Mouse (Mus musculus): ENCODE results near the gene Chrna1. TPM values are rescaled to one million over a fixed set of nuclear protein-coding genes. Genes with fewer than 3 reads are reported as not detected.

The Chrna1 gene
- 0.09 and 0.16 TPM in 2 replicates for total RNA-seq (2023)

GRCm38 (mm10) chr2:73580166-73580565 lies at the start of gene Chrna1:
TSS of gene Chrna1 (minus strand) at chr2:73580338.

GRCm38 (mm10) chr2:73529356-73530330 lies 50.5 kb downstream of the Chrna1 start, which contains the start of gene Wipf1:
TSS of gene Wipf1 (minus strand) at chr2:73529734.

Other genes with a start within 250 kb of the Chrna1 start
- 1.9 and 2.2 TPM in 2 replicates for gene Gpr155, start 193.8 kb downstream of the Chrna1 start, total RNA-seq (2023)
- gene Wipf1, start 50.6 kb downstream of the Chrna1 start, total RNA-seq (2023), result 151 and 191 TPM in 2 replicates
- gene Chn1, start 195.0 kb upstream of the Chrna1 start, total RNA-seq (2023), result 0.69 TPM in 1 of 2 replicates, not detected in the other

Data from neutrophil, adult 65 days (primary cell).